9 mouse cellular contexts compared by ENCODE assay signal in genomic region chr19:20345317-20345917, GRCm38 (mm10). TPM values are rescaled to one million over a fixed set of nuclear protein-coding genes. Genes with fewer than 3 reads are reported as not detected.
DNase-seq lines count a peak whose midpoint lies in the region; ATAC-seq lines count a peak whose summit lies in the region.
"Had no signal": no experiment of that assay in that cellular context is flagged by ENCODE, and none has a peak within 500 bp of the region (broad histone marks: within the 10 kb centered on the region; RNA-seq: fewer than 3 reads in every experiment).

No protein-coding gene starts in this region.

- peak; percentile 67; the same call in 1 of the 2 replicates for ATAC-seq in embryonic facial prominence, embryonic 13.5 days (ENCODE audit: insufficient number of reproducible peaks, insufficient read depth, low FRiP score, low TSS enrichment, low read depth)
- ATAC-seq in lung, embryonic 16.5 days (ENCODE audit: low read depth): peak; percentile 71

- H3K4me3 ChIP-seq in embryonic facial prominence, embryonic 13.5 days: no peak overlapping the region
- no peak overlapping the region for H3K4me3 ChIP-seq in lung, embryonic 16.5 days (ENCODE audit: low read length)
- H3K4me3 ChIP-seq: heart, embryonic 15.5 days had no signal

- no peaks in the 10 kb centered on the region for H3K36me3 ChIP-seq in embryonic facial prominence, embryonic 13.5 days
- H3K36me3 ChIP-seq in lung, embryonic 16.5 days (ENCODE audit: control insufficient read depth, insufficient read depth, low read length): no peaks in the 10 kb centered on the region
- H3K36me3 ChIP-seq: heart, embryonic 15.5 days had no signal

- no peaks in the 10 kb centered on the region for H3K27me3 ChIP-seq in embryonic facial prominence, embryonic 13.5 days
- H3K27me3 ChIP-seq in lung, embryonic 16.5 days (ENCODE audit: control insufficient read depth, insufficient read depth, low read depth, low read length): no peaks in the 10 kb centered on the region
- H3K27me3 ChIP-seq: heart, embryonic 15.5 days had no signal

- H3K4me1 ChIP-seq in embryonic facial prominence, embryonic 13.5 days: no peaks in the 10 kb centered on the region
- no peaks in the 10 kb centered on the region for H3K4me1 ChIP-seq in lung, embryonic 16.5 days (replicated peaks; ENCODE audit: control insufficient read depth, insufficient read depth, low read length)
- H3K4me1 ChIP-seq: heart, embryonic 15.5 days had no signal

- no peaks in the 10 kb centered on the region for H3K9me3 ChIP-seq in embryonic facial prominence, embryonic 13.5 days
- no peaks in the 10 kb centered on the region for H3K9me3 ChIP-seq in lung, embryonic 16.5 days (ENCODE audit: control insufficient read depth, low read length)
- H3K9me3 ChIP-seq: heart, embryonic 15.5 days had no signal

- WGBS in embryonic facial prominence, embryonic 13.5 days: 7% methylated on average over 8 of the region's 8 CpGs
- 4% methylated on average over 8 of the region's 8 CpGs for WGBS in lung, embryonic 16.5 days

- no peak overlapping the region for H3K27ac ChIP-seq in embryonic facial prominence, embryonic 13.5 days
- H3K27ac ChIP-seq in lung, embryonic 16.5 days (ENCODE audit: low read length): no peak overlapping the region
- H3K27ac ChIP-seq: heart, embryonic 15.5 days had no signal

- peak; percentile 35 to 36 for DNase-seq in CD8-positive naive resting alpha-beta T cell, adult 2 months (ENCODE audit: low read depth in 2 of 2, low spot score in 2 of 2)
- DNase-seq in adrenal gland, postnatal 36 days: peak; percentile 71 to 82
- DNase-seq in heart, postnatal 4 days: peak; percentile 83
- DNase-seq in layer of hippocampus, adult 18-20 months (ENCODE audit: low spot score in 2 of 2): peak; percentile 45 to 86
- peak; percentile 64 for DNase-seq in ovary, postnatal 10 days (ENCODE audit: low spot score)
- peak; percentile 17 to 69 for DNase-seq in thymus, postnatal 10 days (ENCODE audit: low spot score in 2 of 2)

- H3K4me2 ChIP-seq in embryonic facial prominence, embryonic 13.5 days: no peak overlapping the region
- no peak overlapping the region for H3K4me2 ChIP-seq in lung, embryonic 16.5 days (ENCODE audit: low read depth, low read length)
- H3K4me2 ChIP-seq: heart, embryonic 15.5 days had no signal

- no peak overlapping the region for H3K9ac ChIP-seq in embryonic facial prominence, embryonic 13.5 days
- H3K9ac ChIP-seq in lung, embryonic 16.5 days (ENCODE audit: low read length): no peak overlapping the region
- H3K9ac ChIP-seq: heart, embryonic 15.5 days had no signal

RNA-seq across cellular contexts. Expression of gene Anxa1, which starts 45.3 kb away (rescaled TPM):
- total RNA-seq in adrenal gland, postnatal 36 days (2021): 10 to 100 TPM; 13.8 to 30.7 TPM
- 170 and 203 TPM in 2 replicates for polyA plus RNA-seq in embryonic facial prominence, embryonic 13.5 days (2015; fragmentation: Nextera tagmentation; extraction: Ambion mirVana)
- total RNA-seq in heart, postnatal 4 days (2021): 10 to 100 TPM; 31.4 to 34.0 TPM
- total RNA-seq in layer of hippocampus, adult 18-20 months (2021): 1 to 10 TPM; 1.4 to 2.5 TPM
- 220 and 240 TPM in 2 replicates for polyA plus RNA-seq in lung, embryonic 16.5 days (2015; fragmentation: Nextera tagmentation; extraction: Ambion mirVana)

Comparison
In these comparisons a context has a peak if more than half of its experiments do, and no peak if none do; other contexts are left out.
1. RNA of gene Anxa1, which starts 45.3 kb away (total RNA-seq): 31.4 to 34.0 TPM in heart, postnatal 4 days and 13.8 to 30.7 TPM in adrenal gland, postnatal 36 days; 1.4 to 2.5 TPM in layer of hippocampus, adult 18-20 months; every median in the first group is over 4 times any median in the second.
2. Peak in every context shown above with its lines, with median percentiles within 50 percentile points of each other: DNase-seq.